Mouse (Mus musculus): ENCODE measurements at regions not wholly inside any gene's neighbourhood (a gene's known extent, or its start where the extent isn't known, plus 50 kb on each side); places are given as distances from the start of the nearest gene placed in this dataset.

DNA sequence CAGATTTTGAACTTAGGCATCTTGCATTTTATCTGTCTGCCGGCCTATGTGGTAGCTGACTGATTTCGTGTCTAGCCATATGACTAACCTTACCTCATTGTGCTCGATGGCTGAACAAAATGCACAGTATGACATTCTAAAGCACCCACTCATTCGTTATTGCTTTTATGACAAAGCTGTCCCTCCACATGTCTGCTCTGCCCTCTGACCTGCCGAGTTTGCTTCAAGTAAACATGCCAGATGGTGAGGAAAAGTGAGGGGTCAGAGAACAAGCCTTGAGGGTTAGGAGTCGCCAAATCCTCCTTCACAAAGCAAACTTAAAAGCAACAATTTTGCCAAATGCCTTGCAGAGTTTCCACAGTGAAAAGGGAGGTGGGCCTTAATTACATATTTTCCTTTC, 196.0 kb upstream of the Elavl2 start:
- peak; percentile 8 for DNase-seq (ENCODE audit: extremely low spot score)

DNA sequence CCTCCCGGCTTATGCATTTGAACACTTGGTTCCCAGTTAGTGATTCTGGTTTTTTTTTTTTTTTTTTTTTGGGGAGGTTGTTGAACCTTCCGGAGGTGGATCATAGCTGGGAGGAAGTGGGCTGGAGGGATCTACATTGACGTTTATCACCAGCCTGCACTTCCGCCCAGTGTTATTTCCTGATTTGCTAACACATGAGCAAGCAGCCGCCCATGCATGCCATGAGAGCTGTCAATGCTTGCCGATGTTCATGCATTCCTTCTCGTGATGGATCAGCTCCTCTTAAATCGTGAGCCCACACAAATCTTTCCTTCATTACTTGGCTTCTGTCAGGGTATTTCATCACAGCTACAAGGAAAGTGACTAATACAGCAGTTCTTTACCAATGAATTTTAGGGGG, 195.2 kb upstream of the Elavl2 start:
- no peak for DNase-seq (ENCODE audit: extremely low spot score)

DNA sequence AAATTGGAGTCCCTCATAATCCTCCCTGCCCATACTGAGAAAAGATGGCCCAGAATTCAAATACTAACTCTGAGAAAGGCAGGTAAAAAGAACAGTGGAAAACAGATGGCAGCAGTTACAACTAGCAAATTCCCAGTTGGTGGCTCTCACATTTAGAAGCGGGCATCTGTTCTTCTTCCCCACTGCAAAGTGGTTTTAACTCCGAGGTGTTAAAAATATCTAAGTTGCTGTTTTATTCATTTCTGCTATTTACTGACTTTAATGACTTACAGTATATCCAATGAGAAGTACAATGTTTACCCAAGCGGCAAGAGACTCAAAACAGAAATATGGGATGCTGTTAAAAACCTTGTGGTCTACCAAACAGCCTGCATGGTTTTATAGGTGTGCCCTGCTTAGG, 189.2 kb upstream of the Elavl2 start:
- no peak for DNase-seq (ENCODE audit: extremely low spot score)

DNA sequence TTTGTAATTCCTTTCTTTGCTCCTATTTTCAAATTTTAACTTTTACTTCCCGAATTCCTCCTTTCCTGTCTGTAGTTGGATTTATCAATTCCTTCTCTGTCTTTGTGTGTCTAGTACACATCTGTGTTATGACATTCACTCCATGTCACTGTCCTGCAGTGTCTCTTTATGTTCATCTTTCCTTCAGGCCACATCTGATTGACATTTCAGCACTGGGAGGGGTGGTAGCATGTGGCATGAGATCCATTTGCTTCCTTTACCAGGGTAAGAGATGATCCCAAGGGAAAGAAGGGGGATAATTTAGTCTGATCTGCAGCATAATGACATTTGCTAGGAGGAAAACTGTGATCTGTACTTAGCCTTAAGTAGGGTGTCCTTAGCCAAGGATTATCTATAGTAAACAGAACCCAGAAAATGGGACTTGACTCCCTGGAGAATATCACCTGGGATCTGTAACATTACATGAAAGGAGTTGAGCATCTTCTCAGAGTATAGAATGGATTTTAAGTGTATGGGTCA, 187.0 kb upstream of the Elavl2 start:
- no peak for DNase-seq (ENCODE audit: extremely low spot score)

DNA sequence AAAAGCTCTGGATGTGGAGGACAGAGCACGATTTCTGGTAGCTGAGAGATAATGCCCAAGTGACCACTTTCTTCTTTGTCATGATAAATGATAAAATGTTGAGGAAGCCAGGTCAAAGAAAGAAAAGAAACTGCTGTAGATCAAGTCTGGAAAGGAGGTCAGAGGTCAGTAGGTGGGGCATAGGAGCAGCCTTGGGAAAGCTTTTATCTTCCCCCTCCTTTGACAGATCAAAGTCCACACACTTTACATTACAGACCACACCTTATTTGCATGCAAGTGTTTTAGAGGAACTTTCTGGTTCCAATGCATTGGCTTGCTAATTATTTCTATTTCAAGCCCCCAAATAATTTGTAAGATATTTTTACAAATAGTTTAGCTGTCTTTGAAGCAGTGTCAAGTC, 182.4 kb upstream of the Elavl2 start:
- DNase-seq (ENCODE audit: extremely low spot score) = no peak

DNA sequence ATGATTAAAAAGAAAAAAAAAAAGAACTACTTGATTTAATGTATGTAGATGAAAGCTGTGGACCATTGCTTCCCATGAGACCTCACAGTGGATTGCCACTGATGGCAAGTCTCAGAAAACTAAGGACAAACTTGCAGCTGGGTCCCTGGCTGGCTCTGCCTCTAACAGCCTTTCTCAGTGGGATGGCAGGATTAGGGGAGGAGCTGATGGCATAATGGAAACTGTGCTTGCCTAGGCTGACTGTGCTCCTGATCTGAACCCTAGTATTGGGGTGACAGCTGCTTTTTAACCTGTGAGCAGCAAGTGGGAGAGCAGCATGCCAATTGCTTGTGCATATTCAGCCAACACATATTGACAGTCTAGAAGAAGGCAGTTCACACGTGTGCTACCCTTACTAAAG, 156.9 kb upstream of the Elavl2 start:
- DNase-seq (ENCODE audit: extremely low spot score) = no peak

DNA sequence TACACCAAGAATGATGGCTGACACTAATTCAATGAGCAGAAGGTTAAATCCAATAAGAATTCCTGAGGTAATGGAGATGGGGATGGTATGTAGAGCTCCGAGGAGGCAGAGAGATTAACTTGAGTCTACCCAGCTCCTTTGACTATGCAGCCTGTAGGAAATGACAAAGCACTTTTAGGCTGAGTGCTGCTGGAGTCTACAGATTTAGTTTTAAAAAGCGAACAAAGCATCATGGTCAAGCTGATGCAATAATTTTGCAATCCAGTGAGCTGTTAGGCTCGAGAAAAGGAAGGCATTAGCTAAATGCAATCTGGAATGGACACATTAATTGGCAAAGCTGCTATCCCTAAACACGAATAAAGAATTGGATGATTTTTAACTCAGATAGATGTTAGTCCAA, 156.4 kb upstream of the Elavl2 start:
- DNase-seq (ENCODE audit: extremely low spot score) = no peak

DNA sequence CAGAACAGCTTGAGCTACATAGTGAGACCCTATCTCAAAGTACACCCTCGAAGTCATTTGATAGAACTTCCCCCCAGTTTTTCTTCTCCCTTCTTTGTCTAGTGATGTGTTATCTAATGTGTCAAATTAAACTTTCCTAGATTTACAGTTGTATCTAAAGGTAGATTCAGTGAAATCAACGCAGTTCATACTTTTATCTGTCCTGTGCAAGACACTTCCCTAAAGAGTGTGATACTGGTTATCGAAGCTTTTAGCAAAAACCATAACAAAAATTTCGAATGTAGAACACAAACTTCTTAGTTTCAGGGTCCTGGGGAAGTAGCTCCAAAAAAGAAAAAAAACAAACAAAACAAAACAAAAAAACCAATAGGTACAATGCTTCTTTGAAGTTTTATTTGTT, 123.8 kb upstream of the Elavl2 start:
- DNase-seq (ENCODE audit: extremely low spot score) = no peak

DNA sequence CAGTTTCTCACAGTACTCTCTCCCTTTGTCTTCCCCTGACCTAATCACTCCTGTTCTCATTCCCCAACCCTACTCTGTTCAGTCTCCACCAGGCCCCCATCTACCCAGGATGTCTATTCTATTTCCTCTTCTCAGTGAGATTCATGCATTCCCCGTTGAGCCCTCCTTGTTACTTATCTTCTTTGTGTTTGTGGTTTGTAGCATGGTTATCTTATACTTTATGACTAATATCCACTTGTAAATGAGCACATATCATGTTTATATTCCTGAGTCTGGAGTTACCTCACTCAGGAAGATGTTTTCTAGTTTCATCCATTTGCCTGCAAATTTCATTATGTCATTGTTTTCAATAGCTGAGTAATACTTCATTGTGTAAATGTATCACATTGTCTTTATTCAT, 111.0 kb upstream of the Elavl2 start:
- no peak for DNase-seq (ENCODE audit: extremely low spot score)

DNA sequence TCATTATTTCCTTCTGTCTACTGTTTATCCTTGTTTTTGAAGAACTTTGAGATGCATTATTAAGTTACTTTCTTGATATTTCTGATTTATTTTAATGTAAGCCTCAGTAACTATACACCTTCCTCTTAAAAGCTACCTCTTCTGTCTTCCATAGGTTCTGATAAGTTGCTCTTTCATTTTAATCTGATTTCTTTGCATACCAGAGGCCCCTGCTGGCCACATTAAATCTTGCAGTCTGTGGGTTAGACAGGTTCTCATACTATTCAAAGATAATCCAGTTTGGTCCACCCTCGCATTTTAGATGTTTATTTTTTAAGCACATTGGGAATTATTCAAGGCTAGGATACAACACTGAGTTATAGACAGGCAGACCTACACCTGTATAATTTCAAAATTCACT, 109.4 kb upstream of the Elavl2 start:
- no peak for DNase-seq (ENCODE audit: extremely low spot score)

DNA sequence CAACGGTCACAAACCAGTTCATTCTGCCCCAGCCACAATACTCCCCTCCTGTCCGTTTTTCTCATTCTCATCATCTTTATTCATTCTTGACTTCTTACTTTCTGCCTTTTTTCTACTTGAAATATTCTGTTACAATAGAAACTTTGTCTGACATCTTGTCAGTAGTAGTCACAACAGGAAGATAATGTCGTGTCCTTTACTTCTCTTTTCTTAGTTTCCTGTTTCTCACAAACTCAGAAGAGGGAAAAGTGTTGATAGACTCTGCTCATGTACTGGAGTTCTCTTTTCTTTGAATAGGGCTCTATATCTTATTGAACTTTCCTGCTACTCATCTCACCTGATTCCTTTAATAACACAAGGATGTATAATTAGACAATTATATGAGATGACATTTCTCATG, 102.7 kb upstream of the Elavl2 start:
- DNase-seq (ENCODE audit: extremely low spot score) = no peak

DNA sequence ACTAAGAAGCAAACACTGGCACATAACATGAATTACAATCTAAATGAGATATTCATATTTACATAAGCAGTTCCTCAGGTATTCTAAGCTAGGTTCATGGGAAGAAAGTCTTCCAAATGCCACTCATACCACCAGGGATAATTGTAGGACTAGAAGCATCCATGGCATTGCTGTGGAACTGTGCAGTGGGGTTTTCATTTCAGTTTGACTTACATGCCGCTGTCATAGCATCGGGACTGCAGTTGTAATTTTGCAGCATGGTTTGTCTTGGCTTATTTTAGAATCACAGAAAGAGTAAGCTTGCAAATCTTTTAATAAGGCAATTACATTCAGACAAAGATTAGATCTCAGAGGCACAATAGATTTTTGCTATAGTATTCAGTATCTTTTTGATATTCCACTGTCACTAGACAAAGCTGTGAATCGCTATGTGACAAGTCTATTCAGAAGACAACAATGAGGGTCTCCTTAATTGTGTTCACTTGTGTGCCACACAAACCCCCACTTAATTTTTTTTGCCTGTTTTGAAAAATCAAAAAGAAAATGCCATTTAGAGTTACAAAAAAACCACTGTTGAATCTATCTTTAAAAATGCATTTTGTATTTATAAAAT, 81.4 kb upstream of the Elavl2 start:
- no peak for DNase-seq (ENCODE audit: extremely low spot score)
